Mouse (Mus musculus) testis, adult 2 months (tissue): ENCODE measurements around the gene Gtpbp6.

ENCODE experiments used
- CTCF ChIP-seq: fragments of 200-500 bp; IDR thresholded peaks from 2 replicates; pipeline ENCODE4 v1.5.1; 2012; ENCODE audit warnings: low read depth, mild to moderate bottlenecking, inconsistent platforms, low read length, moderate library complexity; ENCODE audit not compliant: control insufficient read depth, insufficient read depth, insufficient replicate concordance
- POLR2A ChIP-seq: fragments of 200-500 bp; IDR thresholded peaks from 2 replicates; pipeline ENCODE4 v1.6.1; 2012; ENCODE audit warnings: low read depth, mild to moderate bottlenecking, inconsistent platforms, low read length, moderate library complexity; ENCODE audit not compliant: control insufficient read depth

- TF ChIP-seq CTCF (no peak), POLR2A (no peak)
Observed at GRCm38 (mm10) chr5:110109991-110110441, 2.0 kb upstream of the Gtpbp6 start, which contains the start of gene Zfp605.
